Mouse (Mus musculus) cerebellum, postnatal 4 days (tissue): ENCODE data around the gene Zzz3.

Experiments
- DNase-seq, 2 experiments: peaks; one replicate each; pipeline ENCODE4 v3.0.0; 2022; ENCODE audit warnings: low spot score in 2 of 2, mixed read lengths in 1 of 2

Gene Zzz3

DNA sequence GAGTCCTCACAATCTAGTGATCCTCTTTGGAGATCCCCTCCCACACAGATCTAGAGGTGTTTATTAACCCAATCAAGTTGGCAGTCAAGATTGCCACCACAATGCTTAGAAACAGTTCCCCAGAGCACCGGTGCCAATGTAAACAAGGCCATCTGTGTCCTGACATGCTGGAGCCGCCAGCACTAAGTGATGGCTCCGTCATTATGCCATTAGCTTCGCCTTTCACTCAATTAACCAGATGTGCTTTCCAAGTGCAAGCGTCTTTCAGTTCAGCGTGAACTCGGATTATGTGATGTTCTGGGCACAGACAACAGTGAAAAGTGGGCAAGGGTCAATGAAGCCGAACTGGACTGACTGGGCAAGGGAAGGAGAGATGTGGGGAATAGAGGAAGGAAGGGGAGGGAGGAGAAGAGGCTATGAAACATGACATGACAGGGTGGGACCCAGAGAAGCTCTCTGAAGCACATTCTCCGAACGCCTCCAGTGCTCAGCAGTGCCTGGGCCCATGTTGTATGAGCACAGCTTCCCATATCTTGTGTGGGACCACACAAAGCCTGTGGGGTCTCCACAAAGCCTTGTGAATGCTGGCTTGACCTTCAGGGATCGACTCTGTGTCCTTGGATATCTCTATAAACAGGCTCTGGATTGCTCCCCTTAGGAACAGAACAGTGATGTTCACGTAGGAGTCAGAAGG, 99.5 kb downstream of the Zzz3 start:
- DNase-seq, result no peak

DNA sequence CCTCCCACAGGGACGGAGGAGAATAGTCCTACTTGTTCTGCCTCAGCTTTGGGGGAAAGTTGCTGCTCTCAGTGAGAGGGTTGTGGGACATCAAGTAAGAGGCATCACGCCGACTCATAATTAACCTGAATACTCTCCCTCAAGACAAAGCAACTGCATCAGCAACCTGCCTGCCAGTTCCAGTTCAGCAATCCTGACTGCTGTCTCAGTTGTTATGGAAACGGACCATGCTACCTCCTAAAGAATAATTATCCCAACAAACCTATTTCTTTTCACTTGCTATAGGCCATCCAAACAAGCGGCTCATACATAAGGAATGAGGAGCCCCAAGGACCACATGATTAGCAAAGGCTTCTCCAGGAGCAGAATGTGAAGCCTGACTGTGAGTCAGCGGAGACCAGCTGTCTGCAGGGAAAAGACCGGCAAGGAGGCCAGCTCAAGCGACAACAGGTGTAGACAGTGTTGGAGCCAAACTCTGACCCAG, 100.2 kb downstream of the Zzz3 start:
- no peak for DNase-seq

GRCm38 (mm10) chr3:152497084-152497483, 101.8 kb downstream of the Zzz3 start:
- DNase-seq, result no peak

DNA sequence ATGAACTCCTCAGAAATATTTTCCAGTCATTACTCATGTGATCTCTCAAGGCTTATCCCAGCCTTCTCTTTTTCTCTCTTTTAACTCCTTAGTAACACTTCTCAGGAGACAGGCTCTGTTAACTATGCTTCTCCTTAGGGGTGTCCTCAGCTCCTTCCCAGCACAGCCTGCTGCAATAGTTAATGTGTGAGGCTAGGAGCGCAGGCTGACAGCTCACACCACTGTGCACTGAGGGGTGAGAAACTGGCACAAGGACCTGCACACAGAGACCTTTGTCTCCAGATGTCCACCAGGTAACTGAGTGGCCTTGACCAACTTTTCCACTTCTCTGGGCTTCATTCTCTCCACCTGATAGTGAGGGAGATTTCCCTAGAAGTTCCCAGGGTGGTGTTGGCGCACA, 102.6 kb downstream of the Zzz3 start:
- DNase-seq, result no peak

DNA sequence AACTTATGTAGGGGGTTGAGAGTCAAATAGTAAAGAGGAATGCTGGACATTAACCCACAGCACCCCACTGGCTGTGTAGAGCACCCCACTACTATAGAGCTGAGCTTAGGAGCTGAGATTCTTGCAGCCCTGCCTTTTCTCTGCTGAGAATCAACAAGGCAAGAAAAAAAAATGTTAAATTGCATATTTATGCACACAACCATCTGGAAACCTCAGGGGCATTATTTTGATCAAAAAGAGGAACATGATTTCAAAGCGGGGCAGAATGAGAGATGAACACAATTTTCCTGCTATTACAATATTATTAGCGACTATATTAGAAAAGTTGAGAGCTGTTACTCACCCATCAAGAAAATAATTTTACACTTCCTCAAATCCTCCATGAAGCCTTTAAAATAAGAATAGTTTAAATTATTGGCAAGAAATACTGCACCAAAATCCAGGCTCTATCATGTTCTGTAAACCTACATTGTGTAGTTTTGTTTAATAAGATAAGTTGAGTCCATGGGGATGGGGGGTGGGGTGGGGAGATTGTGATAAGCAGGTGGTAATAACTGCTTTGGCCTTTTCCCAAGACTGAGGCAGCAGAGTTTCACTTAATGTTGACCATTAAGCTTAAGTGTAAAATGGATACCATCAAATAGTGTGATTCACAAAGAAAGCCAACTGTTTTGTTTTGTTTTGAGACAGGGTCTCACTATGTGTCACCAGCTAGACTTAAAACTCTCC, 103.9 kb downstream of the Zzz3 start:
- no peak for DNase-seq

- no peak for DNase-seq
These were observed 112.6 kb downstream of the Zzz3 start for GRCm38 (mm10) chr3:152507900-152508299.

GRCm38 (mm10) chr3:152508419-152508993, 113.2 kb downstream of the Zzz3 start:
- no peak for DNase-seq

GRCm38 (mm10) chr3:152509268-152509667, 114.0 kb downstream of the Zzz3 start:
- no peak for DNase-seq
